Mouse (Mus musculus) cerebellum, postnatal 10 days (tissue): Measurements from ENCODE around the gene Hmgb1.

ENCODE experiments used
- DNase-seq, 2 experiments: peaks; one replicate each; pipeline ENCODE4 v3.0.0; 2021; ENCODE audit warnings: mixed read lengths in 2 of 2

Gene Hmgb1

DNA sequence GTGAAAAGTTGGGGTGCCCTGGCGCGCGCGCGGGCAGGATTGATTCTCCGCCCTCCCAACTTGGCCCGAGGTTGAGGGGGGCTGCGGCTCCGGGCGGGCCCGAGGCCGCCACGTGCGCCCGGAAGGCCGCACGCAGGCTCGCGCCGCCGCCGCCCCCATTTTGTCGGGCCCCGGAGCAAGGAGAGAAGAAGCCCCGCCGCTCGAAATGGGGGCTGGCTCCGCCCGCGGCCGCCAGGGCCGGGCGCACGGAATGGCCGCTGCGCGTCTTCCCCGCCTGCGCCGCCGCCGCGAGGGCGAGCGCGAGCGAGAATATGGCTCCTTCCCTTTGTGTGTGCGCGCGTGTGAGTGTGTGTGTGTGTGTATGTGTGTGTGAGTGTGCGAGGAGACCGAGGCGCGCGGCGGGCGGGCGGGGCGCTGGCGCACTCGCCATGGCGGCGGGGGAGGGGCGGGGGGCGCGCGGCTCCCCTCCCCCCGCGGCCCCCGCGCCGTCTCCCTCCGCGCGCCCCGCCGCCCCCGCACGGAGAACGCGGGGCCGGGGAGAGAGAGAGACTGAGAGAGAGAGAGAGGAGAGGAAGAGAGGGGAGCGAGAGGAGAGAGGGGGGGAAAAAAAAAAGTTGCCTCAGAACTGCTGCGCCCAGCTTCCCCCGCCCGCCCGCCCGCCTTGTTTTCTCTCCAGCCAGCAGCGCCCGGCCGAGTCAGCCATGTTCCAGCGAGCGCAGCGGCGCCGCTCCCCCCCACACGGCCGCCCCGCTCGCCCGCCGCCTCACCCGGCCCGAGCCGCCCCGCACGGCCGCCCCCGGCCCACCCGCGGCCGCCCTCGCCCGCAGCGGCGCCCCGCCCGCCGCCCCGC, 132.5 kb downstream of the Hmgb1 start:
- DNase-seq: peak; percentile 90 to 93

DNA sequence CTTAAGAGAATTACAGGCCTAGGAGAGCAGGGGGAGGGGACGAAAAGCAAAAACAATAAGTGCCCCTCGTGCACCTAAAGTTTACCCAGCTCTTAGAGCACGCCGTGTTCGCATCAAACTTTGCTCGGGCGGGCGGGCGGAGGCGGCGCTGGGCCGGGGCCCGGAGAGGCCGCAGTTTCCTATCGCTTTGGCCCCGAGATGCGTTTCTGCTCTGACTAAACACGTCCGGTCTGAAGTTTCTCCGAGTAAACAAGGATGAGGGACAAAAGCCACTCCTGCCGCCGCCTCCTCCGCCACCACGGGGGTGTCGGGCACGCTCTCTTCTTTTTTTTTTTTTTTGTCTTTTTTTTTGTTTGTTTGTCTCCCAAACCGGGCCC, 133.1 kb downstream of the Hmgb1 start:
- DNase-seq: no peak

DNA sequence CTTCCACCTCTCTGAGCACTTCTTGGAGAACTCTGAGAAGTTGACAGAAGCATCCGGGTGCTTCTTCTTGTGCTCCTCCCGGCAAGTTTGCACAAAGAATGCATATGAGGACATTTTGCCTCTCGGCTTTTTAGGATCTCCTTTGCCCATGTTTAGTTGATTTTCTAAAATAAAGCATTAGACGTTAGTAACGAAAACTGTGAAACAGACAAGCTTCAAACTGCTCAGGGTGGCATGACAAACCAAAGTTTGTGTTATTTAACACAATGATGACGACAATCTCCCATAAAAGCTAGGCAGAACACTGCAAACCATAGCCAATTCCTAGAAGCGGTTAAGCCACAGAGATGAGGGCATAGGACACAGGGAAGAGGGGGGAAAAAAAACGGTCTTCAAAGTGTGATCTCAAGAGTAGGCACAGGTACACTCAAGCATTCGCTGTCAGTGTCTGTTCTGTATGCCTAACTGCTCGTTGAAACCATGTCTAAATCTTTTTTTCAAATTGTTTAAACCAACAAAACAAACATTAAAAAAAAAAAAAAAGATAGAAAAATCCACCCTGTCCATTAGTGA, 133.6 kb downstream of the Hmgb1 start:
- no peak for DNase-seq

DNA sequence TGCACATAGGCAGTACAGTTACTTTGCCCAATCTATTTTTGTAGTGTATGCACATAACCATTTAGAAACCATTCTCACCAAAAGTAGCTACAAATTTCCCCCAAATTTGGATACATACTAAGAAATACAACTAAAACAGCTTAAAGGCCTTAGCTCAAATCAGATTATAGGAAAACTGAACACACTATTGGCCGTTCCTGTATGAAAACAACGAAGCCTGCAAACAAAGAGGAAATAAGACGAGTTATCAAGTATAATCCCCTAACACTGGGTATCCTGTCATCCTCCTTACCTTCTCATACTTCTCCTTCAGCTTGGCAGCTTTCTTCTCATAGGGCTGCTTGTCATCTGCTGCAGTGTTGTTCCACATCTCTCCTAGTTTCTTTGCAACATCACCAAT, 134.9 kb downstream of the Hmgb1 start:
- no peak for DNase-seq

DNA sequence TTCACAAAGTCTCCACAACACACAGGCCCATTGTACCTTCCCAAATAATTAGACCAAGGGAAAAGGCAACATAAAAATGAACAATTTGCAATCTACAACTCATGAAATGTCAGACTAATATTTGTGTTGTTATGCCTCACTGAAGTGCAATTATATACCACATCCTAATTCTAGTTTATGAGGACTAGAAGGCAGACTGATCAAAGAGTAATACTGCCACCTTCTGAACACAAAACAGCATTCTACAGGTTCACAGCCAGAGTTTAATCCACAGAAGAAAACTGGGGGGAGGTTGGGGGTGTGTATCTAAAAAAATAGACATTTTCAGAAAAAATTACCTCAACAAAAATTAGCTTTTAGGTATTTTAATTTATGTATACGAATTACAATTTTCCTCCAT, 135.3 kb downstream of the Hmgb1 start:
- peak in 1 of 2 experiments; percentile 40 for DNase-seq

DNA sequence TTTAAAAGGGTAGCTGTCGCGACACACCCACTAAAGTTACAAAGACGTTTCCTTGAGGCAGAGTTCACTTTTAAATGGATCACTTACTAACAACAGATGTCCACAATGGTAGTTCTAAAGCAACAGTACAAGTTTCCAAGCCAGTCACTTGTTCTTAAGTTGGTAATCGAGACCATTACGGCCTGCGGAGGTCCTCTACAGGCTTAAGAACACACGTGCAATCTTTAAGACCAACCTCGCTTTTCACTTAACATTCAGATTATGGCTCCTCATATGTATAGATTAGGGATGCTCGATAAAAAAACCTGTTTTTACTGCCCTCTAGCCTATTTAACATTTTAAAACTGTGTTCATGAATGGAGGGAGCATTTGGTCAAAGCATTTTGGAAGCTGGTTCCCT, 137.6 kb downstream of the Hmgb1 start:
- no peak for DNase-seq

DNA sequence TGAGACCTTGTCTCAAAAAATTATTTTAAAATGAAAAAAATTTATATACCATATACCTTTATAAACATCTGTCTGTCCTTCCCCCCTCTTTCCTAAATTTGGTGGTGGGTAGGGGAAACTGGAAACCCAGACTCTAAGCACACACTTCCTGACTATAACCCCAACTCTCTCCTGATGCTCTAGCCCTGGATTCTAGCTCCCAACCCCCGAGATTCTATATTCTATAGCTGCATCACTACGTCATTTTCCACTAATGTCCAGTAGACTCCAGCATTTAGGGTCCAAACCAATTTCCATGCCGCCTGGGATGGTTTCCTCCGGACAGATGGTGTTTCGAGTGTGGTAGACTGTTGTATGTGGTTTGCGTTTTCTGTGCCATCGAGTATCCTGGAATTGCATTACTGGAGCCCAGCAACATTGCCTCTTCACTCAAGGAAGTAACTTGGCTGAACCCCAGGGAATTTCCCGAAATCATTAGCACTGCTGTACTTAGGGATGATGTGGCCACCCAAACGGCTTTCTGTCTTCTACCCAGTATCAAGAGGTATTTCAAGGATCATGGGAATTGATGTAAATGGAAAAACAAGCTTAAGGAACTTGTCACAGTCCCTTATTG, 138.7 kb downstream of the Hmgb1 start:
- DNase-seq: peak in 1 of 2 experiments; percentile 27

DNA sequence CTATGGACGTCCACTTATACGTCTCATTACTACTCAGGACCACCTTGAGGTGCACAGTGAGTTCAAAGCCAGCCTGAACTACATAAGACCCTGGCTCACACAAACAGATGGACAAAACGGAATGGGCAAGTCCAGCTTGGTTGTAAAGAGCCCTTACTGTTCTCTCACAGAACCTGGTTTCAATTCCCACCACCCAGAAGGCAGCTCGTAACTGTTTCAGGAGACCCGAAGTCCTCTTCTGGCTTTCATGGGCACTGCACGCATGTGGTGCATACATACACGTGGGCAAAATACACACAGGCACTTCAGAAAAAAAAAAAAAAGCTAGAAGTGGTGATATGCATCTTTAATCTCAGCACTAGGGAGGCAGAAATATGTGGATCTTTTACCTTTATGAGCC, 139.2 kb downstream of the Hmgb1 start:
- no peak for DNase-seq

DNA sequence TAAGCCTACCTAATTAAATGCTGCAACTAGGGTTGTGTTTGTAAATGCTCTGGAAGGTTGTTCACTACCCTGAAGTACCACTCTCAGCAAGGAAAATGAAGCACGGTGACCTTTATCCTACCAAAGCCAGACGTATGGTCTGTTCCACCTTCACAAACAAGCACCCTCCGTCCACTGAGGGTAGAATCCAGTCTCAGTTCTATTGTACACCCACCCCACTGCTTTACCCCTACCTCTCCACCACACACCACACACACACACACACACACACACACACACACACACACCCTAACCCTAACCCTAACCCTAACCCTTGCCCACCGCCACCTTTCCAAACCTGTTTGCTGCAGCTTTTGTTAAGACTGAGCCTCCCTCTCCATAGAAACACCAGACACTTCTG, 140.2 kb downstream of the Hmgb1 start:
- DNase-seq: no peak

DNA sequence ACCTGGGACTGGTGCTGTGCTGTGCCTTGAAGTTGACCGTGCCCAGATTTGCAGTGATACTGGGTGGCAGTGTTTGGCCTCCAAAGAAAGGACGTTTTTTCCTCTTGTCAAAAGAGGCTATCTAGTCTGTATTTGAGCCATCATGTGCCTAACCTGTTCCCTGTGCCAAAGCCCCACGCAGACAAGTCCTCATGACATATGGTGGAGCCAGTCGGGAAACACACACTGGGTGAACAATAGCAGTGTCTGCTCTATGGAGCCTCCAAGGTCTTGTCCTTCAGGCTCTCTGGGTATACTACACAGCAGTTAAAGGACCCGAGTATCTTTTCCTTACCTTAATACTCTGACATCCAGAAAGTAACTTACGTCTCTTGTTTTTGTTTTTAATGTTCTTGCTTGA, 141.0 kb downstream of the Hmgb1 start:
- peak; percentile 52 to 63 for DNase-seq

DNA sequence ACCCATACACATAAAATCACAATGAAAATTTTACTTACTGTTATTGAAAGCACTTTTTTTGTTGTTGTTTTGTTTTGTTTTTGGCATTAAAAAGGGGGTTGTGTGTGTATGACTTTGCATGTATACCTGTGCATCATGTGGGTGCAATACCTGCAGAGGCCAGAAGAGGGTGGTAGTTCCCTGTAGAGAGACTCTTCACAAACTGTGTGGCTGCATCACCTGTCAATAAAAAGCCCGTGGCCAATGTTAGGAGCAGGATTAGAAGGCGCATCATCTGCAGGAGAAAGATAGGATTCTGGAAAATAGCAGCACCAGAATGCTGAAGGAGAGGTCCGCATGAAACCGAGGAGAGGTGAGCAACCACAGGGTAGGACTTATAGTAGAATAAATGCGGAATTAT, 144.5 kb downstream of the Hmgb1 start:
- DNase-seq: peak; percentile 49 to 68

DNA sequence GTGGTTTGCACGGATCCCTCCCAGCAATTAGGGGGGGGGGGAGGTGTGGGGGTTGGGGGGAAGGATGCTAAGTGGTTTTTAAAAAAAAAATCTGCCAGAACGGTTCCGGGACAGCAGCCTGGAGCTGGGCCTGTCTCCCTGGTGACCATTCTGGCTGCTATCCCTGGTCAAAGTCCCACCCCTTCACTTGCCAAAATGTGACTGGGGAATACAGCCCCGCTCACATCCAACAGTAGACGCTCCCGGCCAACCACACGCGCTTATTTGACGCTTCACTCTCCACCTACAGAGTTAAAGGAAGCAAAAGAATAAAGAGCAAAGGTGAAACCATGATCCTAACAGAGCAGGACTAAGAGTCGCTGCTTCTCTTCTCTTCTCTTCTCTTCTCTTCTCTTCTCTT, 146.6 kb downstream of the Hmgb1 start:
- peak; percentile 74 to 79 for DNase-seq

DNA sequence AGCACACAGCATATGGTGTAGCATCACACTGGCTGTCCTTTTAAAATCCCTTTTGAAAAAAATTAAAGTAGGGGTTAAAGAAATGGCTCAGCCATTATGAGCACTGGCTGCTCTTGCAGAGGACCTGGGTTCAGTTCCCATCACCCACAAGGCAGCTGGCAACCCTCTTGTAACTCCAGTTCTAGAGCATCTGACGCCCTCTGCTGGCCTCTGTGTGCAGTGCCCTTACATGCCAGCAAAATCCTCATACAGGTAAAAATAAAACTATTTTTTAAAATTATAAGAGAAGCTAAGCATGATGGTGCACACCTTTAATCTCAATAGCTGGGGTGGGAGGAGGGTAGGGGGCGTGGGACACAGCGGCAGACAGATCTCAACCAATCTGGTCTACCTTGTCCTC, 147.4 kb downstream of the Hmgb1 start:
- DNase-seq: no peak

DNA sequence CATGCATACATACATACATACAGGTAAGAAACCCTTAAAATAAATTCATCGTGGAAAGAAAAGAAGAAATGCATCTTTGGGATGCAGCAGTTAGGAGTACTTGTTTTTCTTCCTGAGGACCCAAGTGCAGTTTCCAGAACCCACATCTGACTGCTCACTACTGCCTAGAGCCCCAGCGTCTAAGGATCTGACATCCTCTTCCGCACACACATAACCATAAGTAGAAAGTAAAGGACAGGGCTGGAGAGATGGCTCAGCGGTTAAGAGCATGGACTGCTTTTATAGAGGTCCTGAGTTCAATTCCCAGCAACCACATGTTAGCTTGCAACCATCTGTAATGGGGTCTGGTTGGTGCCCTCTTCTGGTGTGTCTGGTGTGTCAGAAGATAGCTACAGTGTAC, 151.9 kb downstream of the Hmgb1 start:
- DNase-seq: no peak

DNA sequence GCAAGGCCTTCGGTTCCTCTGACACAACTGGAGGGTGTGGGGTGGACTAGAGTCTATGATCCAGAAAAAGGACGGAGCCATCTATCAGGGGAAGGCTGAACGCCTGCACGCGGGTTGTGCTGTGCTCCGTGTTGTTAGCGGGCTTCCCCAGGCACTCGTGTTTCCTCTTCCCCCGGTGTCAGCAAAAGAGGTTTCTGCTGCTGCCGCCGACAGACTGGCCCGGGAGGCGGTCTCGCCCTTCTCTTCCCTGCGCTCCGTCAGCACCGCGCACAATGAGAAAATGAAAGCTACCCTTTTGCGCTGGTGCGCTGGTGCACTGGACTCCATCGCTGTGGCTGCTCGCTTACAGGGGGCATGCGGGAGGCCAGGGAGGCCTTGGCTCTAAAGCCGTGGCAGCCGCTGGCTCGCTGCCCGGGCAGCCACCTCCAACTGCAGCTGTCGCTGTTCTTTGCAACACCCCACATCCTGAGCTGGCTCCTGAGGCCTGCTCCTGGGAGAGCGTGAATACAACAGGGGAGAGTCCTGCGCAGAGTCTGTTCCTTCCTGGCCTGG, 153.0 kb downstream of the Hmgb1 start:
- peak; percentile 82 to 87 for DNase-seq

DNA sequence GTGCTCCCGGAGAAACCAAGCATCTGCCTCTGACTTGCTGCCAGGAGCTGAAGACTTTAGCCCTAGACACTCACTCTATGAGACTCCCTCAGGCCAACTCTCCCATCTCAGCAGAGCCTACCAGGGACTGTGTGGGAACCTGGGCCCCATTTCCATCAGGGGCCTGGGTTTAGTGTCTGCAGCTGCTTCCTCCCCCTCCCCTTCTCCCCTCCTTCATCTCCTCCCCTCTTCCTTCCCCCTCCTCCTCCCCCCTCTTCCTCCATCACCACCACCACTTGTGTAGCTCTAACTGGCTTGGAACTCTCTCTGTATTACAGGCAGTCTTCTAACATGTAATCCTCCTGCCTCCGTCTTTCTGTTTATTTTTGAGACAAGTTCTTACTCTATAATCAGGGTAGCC, 154.2 kb downstream of the Hmgb1 start:
- no peak for DNase-seq

DNA sequence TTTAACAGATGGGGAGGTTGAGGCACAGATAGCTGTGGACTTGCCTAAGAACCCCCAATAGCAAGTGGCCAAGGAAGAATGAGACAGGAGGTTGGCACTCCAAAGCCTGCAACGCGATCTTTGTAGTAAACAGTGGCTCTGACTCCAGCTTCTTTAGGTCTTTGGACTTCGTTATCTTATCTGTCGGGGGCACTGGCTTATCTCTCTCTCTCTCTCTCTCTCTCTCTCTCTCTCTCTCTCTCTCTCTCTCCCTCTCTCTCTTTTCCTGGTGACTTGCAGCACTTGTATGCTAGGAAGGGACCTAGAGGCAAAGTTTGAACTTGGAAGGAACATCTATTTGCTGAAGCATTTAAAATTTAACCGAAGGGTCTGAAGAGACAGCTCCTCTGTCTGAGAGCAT, 155.9 kb downstream of the Hmgb1 start:
- DNase-seq: no peak

DNA sequence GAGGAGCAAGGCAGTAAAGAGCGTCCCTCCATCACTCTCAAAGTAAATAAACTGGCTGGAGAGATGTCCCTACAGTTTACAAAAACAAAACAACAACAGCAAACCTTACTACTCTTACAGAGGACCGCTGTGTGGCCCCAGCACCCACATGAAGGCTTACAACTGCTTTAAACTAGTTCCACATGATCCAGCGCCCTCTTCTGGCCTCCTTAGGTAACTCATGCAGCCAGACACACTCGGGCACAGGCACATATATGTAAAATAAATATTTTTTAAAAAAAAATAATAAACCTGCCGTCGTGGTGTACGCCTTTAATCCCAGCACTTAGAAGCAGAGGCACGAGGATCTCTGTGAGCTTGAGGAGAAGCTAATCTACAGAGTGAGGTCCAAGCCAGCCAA, 156.9 kb downstream of the Hmgb1 start:
- no peak for DNase-seq

DNA sequence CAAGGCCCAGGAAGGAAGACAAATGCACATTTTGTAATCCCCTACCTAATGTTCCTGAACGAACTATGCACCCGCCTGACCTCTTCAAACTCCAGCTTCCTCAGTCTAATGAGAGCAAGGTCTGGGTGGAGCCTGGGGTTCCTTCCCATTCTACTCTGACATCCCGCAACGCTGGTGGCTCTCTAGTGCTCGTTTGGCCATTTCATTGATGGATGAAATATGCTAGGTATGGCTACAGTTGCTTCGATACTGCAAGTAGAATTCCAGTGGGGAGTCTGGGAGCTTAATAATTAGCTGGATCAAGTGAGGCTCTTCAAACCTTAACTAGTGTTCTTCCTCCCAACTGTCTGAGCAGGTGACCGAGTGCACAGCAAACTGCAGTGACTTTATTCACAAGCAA, 163.2 kb downstream of the Hmgb1 start:
- no peak for DNase-seq

DNA sequence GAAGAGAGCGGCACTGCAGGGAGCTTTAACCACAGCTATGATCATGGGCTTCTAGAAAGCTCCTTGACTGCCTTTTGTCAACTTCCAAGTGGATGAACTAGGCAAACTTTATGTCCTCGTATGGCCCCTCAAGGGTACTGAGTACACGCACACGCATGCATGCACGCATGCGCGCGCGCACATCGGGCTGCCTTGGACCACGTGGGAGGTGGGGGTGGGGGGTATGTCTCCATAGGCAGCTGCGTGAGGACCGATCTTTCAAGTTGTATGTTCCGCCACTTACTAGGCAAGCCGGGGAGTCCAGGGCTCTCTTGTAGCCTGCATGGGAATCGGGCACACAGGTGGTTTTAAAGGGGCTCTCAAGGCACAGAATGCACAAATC, 163.6 kb downstream of the Hmgb1 start:
- no peak for DNase-seq

DNA sequence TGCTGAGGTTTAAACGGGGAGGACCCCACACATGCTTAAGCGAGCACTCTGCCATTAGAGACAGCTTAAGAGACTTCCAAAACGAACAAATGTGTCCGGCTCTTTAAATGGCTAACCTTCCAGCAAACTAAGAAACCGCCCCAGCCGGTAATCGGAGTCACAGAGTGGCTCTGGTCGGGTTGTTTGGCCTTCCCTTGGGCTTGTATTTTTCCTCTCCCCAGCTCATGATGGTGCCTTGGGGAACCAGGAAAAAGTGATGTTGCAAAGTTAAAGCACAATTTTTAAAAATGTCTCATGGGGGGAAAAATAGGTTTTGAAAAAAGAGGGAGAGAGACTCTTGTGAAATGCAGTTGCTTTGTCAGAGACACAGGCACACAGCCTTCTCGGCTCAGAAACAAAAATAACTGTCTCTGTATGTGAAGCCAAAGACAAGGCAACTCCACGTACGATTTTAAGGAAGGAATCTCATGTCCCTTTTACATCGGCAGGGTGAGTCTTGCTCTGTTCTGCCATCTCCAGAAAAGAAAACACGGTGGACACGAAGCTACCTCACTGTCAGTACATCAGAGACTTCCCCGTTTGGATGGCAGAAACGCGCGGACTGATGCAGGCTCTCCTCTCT, 164.1 kb downstream of the Hmgb1 start:
- DNase-seq: no peak

DNA sequence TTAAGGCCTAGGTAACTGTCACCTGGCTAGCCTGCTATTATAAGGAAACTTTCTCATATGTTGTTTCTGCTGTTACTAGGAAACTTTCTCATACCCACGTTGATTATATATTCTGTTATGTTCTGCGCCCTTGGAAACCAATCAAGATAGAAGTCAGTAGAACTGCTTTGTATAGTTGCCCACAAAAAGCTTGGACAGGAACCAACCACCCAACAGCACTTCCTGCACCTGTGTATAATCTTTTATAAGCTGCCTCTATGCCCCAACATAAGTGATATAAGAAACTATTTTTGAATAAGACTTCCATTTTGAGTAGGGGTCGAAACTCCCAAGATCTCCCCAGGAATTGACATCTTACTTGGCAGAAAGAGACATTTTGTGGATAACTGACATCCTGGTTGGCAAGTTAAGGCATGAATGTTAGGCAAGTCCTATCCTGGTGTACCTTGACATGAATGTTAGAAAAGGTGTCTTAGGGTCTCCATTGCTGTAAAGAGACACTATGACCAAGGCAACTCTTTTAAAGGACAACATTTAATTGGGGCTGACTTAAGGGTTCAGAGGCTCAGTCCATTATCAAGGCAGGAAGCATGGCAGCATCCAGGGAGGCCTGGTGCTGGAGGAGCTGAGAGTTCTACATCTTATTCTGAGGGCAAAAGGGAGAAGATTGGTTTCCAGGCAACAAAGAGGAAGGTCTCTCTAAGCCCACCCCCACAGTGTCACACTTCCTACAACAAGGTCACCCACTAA, 166.4 kb downstream of the Hmgb1 start:
- DNase-seq: no peak

DNA sequence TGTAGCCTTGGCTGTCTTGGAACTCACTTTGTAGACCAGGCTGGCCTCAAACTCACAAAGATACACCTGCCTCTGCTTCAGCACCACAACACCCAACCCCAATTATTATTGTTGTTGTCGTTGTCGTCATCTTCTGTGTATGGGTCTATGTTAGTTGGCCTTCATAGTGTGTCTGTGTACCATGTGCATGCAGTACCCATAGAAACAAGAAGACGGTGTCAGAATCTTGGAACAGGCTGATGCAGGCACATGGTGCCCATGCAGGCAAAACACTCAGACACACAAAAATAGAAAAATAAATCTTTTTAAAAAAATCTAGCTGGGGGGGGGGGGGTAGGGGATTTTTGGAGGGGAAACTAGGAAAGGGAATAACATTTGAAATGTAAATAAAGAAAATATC, 167.1 kb downstream of the Hmgb1 start:
- no peak for DNase-seq
